Mouse (Mus musculus) spleen, postnatal 36 days (tissue): Measurements from ENCODE around the gene Olfr517.

ENCODE experiments used
- DNase-seq, 2 experiments: peaks; one replicate each; pipeline ENCODE4 v3.0.0; 2022; ENCODE audit warnings: low spot score in 2 of 2, mixed read lengths in 1 of 2

Gene Olfr517

GRCm38 (mm10) chr7:108872279-108872678 is at the start of gene Olfr517:
Gene Olfr517 (minus strand): TSS chr7:108872379.
- no peak for DNase-seq

GRCm38 (mm10) chr7:108903969-108904368 is 31.8 kb upstream of the Olfr517 start:
- DNase-seq: no peak

- DNase-seq: no peak
Measured at GRCm38 (mm10) chr7:108894320-108894719, 22.1 kb upstream of the Olfr517 start, which contains the start of gene Olfr519. Gene Olfr519 (minus strand): TSS chr7:108894420.

- no peak for DNase-seq
Measured at GRCm38 (mm10) chr7:108884906-108885305, 12.7 kb upstream of the Olfr517 start, which contains the start of gene Olfr518. Gene Olfr518 (minus strand): TSS chr7:108885006.

GRCm38 (mm10) chr7:108850429-108850828 is 21.8 kb downstream of the Olfr517 start, which contains the start of gene Olfr516:
Gene Olfr516 (minus strand): TSS chr7:108850529.
- DNase-seq: no peak

GRCm38 (mm10) chr7:108825897-108826296 is 46.3 kb downstream of the Olfr517 start, which contains the start of gene Olfr514:
Gene Olfr514 (minus strand): TSS chr7:108825997.
- no peak for DNase-seq
